Mouse (Mus musculus): ENCODE data around the gene Alpl. TPM values are rescaled to one million over a fixed set of nuclear protein-coding genes. Genes with fewer than 3 reads are reported as not detected.

Gene Alpl
- polyA plus RNA-seq, 1 experiment, result 0.07 TPM

DNA sequence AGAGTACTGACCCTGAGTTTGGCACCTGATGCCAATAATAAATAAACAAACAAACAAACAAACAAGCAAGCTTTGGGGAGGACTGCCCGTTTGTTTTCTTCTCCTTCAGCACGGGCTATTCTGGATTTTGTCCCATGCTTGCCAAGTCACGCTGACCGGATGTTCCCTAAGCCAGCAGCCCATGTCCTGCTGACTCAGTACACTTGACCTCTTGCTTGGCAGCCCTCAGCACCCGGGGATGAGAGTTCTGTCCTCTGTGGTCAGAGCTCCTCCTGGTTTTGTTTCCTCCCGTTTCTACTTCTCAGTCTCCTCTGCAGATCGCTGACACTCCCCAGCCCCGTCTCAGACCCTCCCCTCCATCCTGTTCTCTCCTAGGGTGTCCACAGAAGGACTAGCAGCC lies 41.6 kb upstream of the Alpl start:
- Histone ChIP-seq H3ac (ENCODE audit: control insufficient read depth, insufficient read length) (no peak overlapping the region), H3K4me2 (ENCODE audit: low read depth) (peak overlapping the region; percentile 76), H3K79me2 (ENCODE audit: control insufficient read depth, insufficient read depth) (no peaks in the 10 kb centered on the region), H3K4me3 (no peak overlapping the region), H3K36me3 (ENCODE audit: control insufficient read depth, insufficient read depth) (no peaks in the 10 kb centered on the region), H3K27me3 (ENCODE audit: control insufficient read depth, insufficient read depth, insufficient read length) (no peaks in the 10 kb centered on the region)
- no peak for TF ChIP-seq POLR2A (IDR thresholded peaks at IDR 0.05; ENCODE audit: insufficient read length, low read depth)
- TF ChIP-seq MYOD1 (IDR thresholded peaks at IDR 0.05; ENCODE audit: control insufficient read depth in 1 of 3, insufficient read length in 2 of 3, low read depth in 2 of 3), result peak in 1 of 3 experiments; percentile 26

- Histone ChIP-seq H3ac (ENCODE audit: control insufficient read depth, insufficient read length) (no peak overlapping the region), H3K36me3 (ENCODE audit: control insufficient read depth, insufficient read depth) (no peaks in the 10 kb centered on the region), H3K27me3 (ENCODE audit: control insufficient read depth, insufficient read depth, insufficient read length) (no peaks in the 10 kb centered on the region), H3K4me3 (no peak overlapping the region), H3K4me2 (ENCODE audit: low read depth) (no peak overlapping the region), H3K79me2 (ENCODE audit: control insufficient read depth, insufficient read depth) (no peaks in the 10 kb centered on the region)
- TF ChIP-seq CEBPB (IDR thresholded peaks at IDR 0.05; ENCODE audit: insufficient read depth, poor library complexity, severe bottlenecking) (no peak), POLR2A (IDR thresholded peaks at IDR 0.05; ENCODE audit: insufficient read length, low read depth) (no peak), TCF3 (IDR thresholded peaks at IDR 0.05; ENCODE audit: insufficient read length, low read depth) (no peak), MYOD1 (IDR thresholded peaks at IDR 0.05; ENCODE audit: control insufficient read depth in 1 of 3, insufficient read length in 2 of 3, low read depth in 2 of 3) (no peak), MYOG (IDR thresholded peaks at IDR 0.05; ENCODE audit: control insufficient read depth in 1 of 3, insufficient read depth in 1 of 3, insufficient read length in 2 of 3, low read depth in 2 of 3) (no peak), USF1 (IDR thresholded peaks at IDR 0.05; ENCODE audit: low read depth) (no peak), TCF12 (IDR thresholded peaks at IDR 0.05; ENCODE audit: insufficient read depth, poor library complexity, severe bottlenecking) (no peak), REST (IDR thresholded peaks at IDR 0.05; ENCODE audit: insufficient read depth, insufficient read length) (no peak), SRF (IDR thresholded peaks at IDR 0.05; ENCODE audit: control insufficient read depth, insufficient read length, low read depth) (no peak), MAX (IDR thresholded peaks at IDR 0.05; ENCODE audit: low read depth) (no peak)
Observed at GRCm38 (mm10) chr4:137836741-137837140, 40.6 kb upstream of the Alpl start.

DNA sequence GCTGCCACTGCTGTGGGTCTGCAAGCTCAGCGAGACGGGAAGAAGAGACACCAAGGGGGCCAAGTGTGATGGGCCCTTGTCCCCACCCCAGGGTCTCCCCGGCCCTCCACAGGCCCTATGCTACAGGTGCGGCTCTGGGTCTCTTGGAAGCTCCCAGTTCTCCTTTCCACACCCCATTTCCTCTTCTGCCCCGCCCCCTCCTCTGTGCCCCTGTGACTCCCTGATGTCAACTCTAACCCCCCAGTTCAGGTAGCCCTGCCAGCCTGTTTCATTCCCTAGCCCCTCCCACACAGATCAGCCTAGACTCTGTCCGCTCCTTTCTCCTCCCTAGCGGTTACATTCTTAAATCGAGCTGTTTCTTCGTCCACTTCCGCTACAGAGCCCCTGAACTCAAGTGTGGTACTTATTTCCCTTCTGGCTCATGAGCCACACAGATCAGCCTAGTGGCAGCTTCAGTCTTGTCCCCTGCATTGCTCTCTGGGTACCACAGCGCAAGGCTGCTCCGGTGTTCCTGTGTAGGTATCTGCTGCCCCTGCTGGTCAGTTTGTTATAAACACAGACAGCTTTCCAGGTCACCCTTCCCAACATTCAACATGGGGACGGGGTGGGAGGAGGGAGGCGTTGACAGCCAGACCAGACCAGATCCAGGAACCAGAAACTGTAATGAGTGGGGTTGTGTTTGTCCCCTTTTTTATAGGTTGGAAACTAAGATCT lies 39.6 kb upstream of the Alpl start:
- H3K79me2 ChIP-seq (ENCODE audit: control insufficient read depth, insufficient read depth), result no peaks in the 10 kb centered on the region
- H3K4me3 ChIP-seq, result no peak overlapping the region
- no peak overlapping the region for H3K4me2 ChIP-seq (ENCODE audit: low read depth)

GRCm38 (mm10) chr4:137831598-137831997 lies 35.4 kb upstream of the Alpl start:
- H3K4me3 ChIP-seq, result no peak overlapping the region
- no peaks in the 10 kb centered on the region for H3K79me2 ChIP-seq (ENCODE audit: control insufficient read depth, insufficient read depth)
- peaks cover 8% of the 10 kb centered on the region for H3K27me3 ChIP-seq (ENCODE audit: control insufficient read depth, insufficient read depth, insufficient read length)
- no peak for TF ChIP-seq POLR2AphosphoS2 (IDR thresholded peaks at IDR 0.05; ENCODE audit: insufficient read length, low read depth)
- no peak for TF ChIP-seq MAX (IDR thresholded peaks at IDR 0.05; ENCODE audit: low read depth)
- no peak for TF ChIP-seq E2F4 (IDR thresholded peaks at IDR 0.05; ENCODE audit: insufficient read depth)
- no peak for TF ChIP-seq SRF (IDR thresholded peaks at IDR 0.05; ENCODE audit: control insufficient read depth, insufficient read length, low read depth)
- TF ChIP-seq MYOG (IDR thresholded peaks at IDR 0.05; ENCODE audit: control insufficient read depth in 1 of 3, insufficient read depth in 1 of 3, insufficient read length in 2 of 3, low read depth in 2 of 3), result no peak
- TF ChIP-seq MYOD1 (IDR thresholded peaks at IDR 0.05; ENCODE audit: control insufficient read depth in 1 of 3, insufficient read length in 2 of 3, low read depth in 2 of 3), result no peak
- TF ChIP-seq CEBPB (IDR thresholded peaks at IDR 0.05; ENCODE audit: insufficient read depth, poor library complexity, severe bottlenecking), result no peak
- TF ChIP-seq USF1 (IDR thresholded peaks at IDR 0.05; ENCODE audit: low read depth), result no peak
- no peak for TF ChIP-seq TCF3 (IDR thresholded peaks at IDR 0.05; ENCODE audit: insufficient read length, low read depth)
- no peak for TF ChIP-seq REST (IDR thresholded peaks at IDR 0.05; ENCODE audit: insufficient read depth, insufficient read length)
- TF ChIP-seq TCF12 (IDR thresholded peaks at IDR 0.05; ENCODE audit: insufficient read depth, poor library complexity, severe bottlenecking), result no peak
- no peak for TF ChIP-seq POLR2A (IDR thresholded peaks at IDR 0.05; ENCODE audit: insufficient read length, low read depth)
- H3K4me2 ChIP-seq (ENCODE audit: low read depth), result no peak overlapping the region
- H3ac ChIP-seq (ENCODE audit: control insufficient read depth, insufficient read length), result no peak overlapping the region
- H3K36me3 ChIP-seq (ENCODE audit: control insufficient read depth, insufficient read depth), result no peaks in the 10 kb centered on the region

More for the DNA sequence above, 39.6 kb upstream of the Alpl start:
- Histone ChIP-seq H3K27me3 (ENCODE audit: control insufficient read depth, insufficient read depth, insufficient read length) (no peaks in the 10 kb centered on the region), H3ac (ENCODE audit: control insufficient read depth, insufficient read length) (no peak overlapping the region), H3K36me3 (ENCODE audit: control insufficient read depth, insufficient read depth) (no peaks in the 10 kb centered on the region)
- TF ChIP-seq TCF3 (IDR thresholded peaks at IDR 0.05; ENCODE audit: insufficient read length, low read depth) (no peak), MAX (IDR thresholded peaks at IDR 0.05; ENCODE audit: low read depth) (no peak), MYOD1 (IDR thresholded peaks at IDR 0.05; ENCODE audit: control insufficient read depth in 1 of 3, insufficient read length in 2 of 3, low read depth in 2 of 3) (no peak), USF1 (IDR thresholded peaks at IDR 0.05; ENCODE audit: low read depth) (no peak), CEBPB (IDR thresholded peaks at IDR 0.05; ENCODE audit: insufficient read depth, poor library complexity, severe bottlenecking) (no peak), REST (IDR thresholded peaks at IDR 0.05; ENCODE audit: insufficient read depth, insufficient read length) (no peak), SRF (IDR thresholded peaks at IDR 0.05; ENCODE audit: control insufficient read depth, insufficient read length, low read depth) (no peak), TCF12 (IDR thresholded peaks at IDR 0.05; ENCODE audit: insufficient read depth, poor library complexity, severe bottlenecking) (no peak), E2F4 (IDR thresholded peaks at IDR 0.05; ENCODE audit: insufficient read depth) (no peak), MYOG (IDR thresholded peaks at IDR 0.05; ENCODE audit: control insufficient read depth in 1 of 3, insufficient read depth in 1 of 3, insufficient read length in 2 of 3, low read depth in 2 of 3) (no peak), POLR2AphosphoS2 (IDR thresholded peaks at IDR 0.05; ENCODE audit: insufficient read length, low read depth) (no peak), POLR2A (IDR thresholded peaks at IDR 0.05; ENCODE audit: insufficient read length, low read depth) (no peak)

GRCm38 (mm10) chr4:137830380-137830779 lies 34.2 kb upstream of the Alpl start:
- H3ac ChIP-seq (ENCODE audit: control insufficient read depth, insufficient read length), result no peak overlapping the region
- H3K27me3 ChIP-seq (ENCODE audit: control insufficient read depth, insufficient read depth, insufficient read length), result peaks cover 8% of the 10 kb centered on the region
- H3K79me2 ChIP-seq (ENCODE audit: control insufficient read depth, insufficient read depth), result no peaks in the 10 kb centered on the region
- no peak overlapping the region for H3K4me2 ChIP-seq (ENCODE audit: low read depth)
- no peak overlapping the region for H3K4me3 ChIP-seq
- H3K36me3 ChIP-seq (ENCODE audit: control insufficient read depth, insufficient read depth), result no peaks in the 10 kb centered on the region
- TF ChIP-seq POLR2A (IDR thresholded peaks at IDR 0.05; ENCODE audit: insufficient read length, low read depth) (no peak), USF1 (IDR thresholded peaks at IDR 0.05; ENCODE audit: low read depth) (no peak), REST (IDR thresholded peaks at IDR 0.05; ENCODE audit: insufficient read depth, insufficient read length) (no peak), MAX (IDR thresholded peaks at IDR 0.05; ENCODE audit: low read depth) (no peak), POLR2AphosphoS2 (IDR thresholded peaks at IDR 0.05; ENCODE audit: insufficient read length, low read depth) (no peak), TCF12 (IDR thresholded peaks at IDR 0.05; ENCODE audit: insufficient read depth, poor library complexity, severe bottlenecking) (no peak), E2F4 (IDR thresholded peaks at IDR 0.05; ENCODE audit: insufficient read depth) (no peak)

All from myocyte (in vitro differentiated cells).